Comparison of ENCODE assay signal across 8 mouse cellular contexts in genomic region chr12:10597976-10598746, GRCm38 (mm10).
DNase-seq lines count a peak whose midpoint lies in the region; ATAC-seq and TF ChIP-seq lines count a peak whose summit lies in the region.

No protein-coding gene starts in this region.

- H3K4me1 ChIP-seq in E14TG2a.4 (replicated peaks; ENCODE audit: low read depth, low read length), result no peaks in the 10 kb centered on the region

- peaks cover 4% of the 10 kb centered on the region for H3K9me3 ChIP-seq in E14TG2a.4 (ENCODE audit: low read length)

- peak; percentile 83 for TF ChIP-seq CTCF in E14TG2a.4 (conservative IDR thresholded peaks at IDR 0.05; ENCODE audit: low read length)

- H3K27me3 ChIP-seq in E14TG2a.4 (ENCODE audit: insufficient read depth, low read length), result no peaks in the 10 kb centered on the region

- no peak for ATAC-seq in erythroid progenitor cell, adult 5-6 weeks (replicated peaks; ENCODE audit: low FRiP score, poor library complexity, severe bottlenecking)

- H3K4me3 ChIP-seq in E14TG2a.4 (replicated peaks; ENCODE audit: low read length), result no peak overlapping the region

- no peaks in the 10 kb centered on the region for H3K36me3 ChIP-seq in E14TG2a.4 (ENCODE audit: insufficient read depth, low read length)

- intact Hi-C loops in heart, postnatal 36 days (cut with DNase I), result loop anchor here (1.0 kb wide), 1 partner anchor 580 kb away; no protein-coding TSS in a partner anchor

- peak; percentile 20 to 79 for DNase-seq in adrenal gland, adult (ENCODE audit: inconsistent age in 2 of 2, low spot score in 1 of 2)
- DNase-seq in embryo, embryonic 10 days (ENCODE audit: low spot score), result peak; percentile 78
- peak; percentile 34 to 62 for DNase-seq in heart, postnatal 36 days
- DNase-seq in layer of hippocampus, adult 9-10 months (ENCODE audit: low spot score), result peak; percentile 43
- DNase-seq in lung, postnatal 25 days (ENCODE audit: low spot score), result peak; percentile 26
- peak; percentile 69 for DNase-seq in right cerebral cortex, postnatal 14 days

Comparison
In these comparisons a context has a peak if more than half of its experiments do, and no peak if none do; other contexts are left out.
1. DNase-seq: peak in every context shown above with its lines; median percentile 78 in embryo, embryonic 10 days; 69 in right cerebral cortex, postnatal 14 days; 50 in adrenal gland, adult; 48 in heart, postnatal 36 days; 43 in layer of hippocampus, adult 9-10 months; 26 in lung, postnatal 25 days.